Mouse (Mus musculus) liver, embryonic 11.5 days (tissue): Measurements from ENCODE around the gene Grik3. TPM values are rescaled to one million over a fixed set of nuclear protein-coding genes. Genes with fewer than 3 reads are reported as not detected.

ENCODE experiments used
- ATAC-seq: fragments of 200-750 bp; cut with Nextera tagmentation; replicated peaks from 2 replicates; pipeline ENCODE4 v1.8.0; 2017; ENCODE audit warnings: moderate number of reproducible peaks, mild to moderate bottlenecking, moderate TSS enrichment, moderate library complexity; ENCODE audit not compliant: low FRiP score
- DNase-seq: peaks from one replicate; pipeline ENCODE4 v3.0.0-alpha.2; 2017; ENCODE audit warnings: low spot score
- H3K27ac ChIP-seq: fragments of 300-500 bp; sonication (generic); 2 replicates; pipeline ENCODE4 v1.5.1; 2014; ENCODE audit warnings: mild to moderate bottlenecking, low read depth, low read length, control low read depth
- H3K27me3 ChIP-seq: fragments of 300-500 bp; sonication (generic); replicated peaks from 2 replicates; pipeline ENCODE4 v1.6.1; 2014; ENCODE audit warnings: low read length, mixed read lengths; ENCODE audit not compliant: control insufficient read depth, insufficient read depth
- H3K36me3 ChIP-seq: fragments of 300-500 bp; sonication (generic); 2 replicates; pipeline ENCODE4 v1.6.1; 2014; ENCODE audit warnings: mild to moderate bottlenecking, low read length, moderate library complexity, mixed read lengths; ENCODE audit not compliant: control insufficient read depth, insufficient read depth
- H3K4me1 ChIP-seq: fragments of 300-500 bp; sonication (generic); replicated peaks from 2 replicates; pipeline ENCODE4 v1.6.1; 2014; ENCODE audit warnings: low read length, mixed read lengths; ENCODE audit not compliant: control insufficient read depth, insufficient read depth
- H3K4me2 ChIP-seq: fragments of 300-500 bp; sonication (generic); 2 replicates; pipeline ENCODE4 v1.6.1; 2014; ENCODE audit warnings: mild to moderate bottlenecking, control low read depth, moderate library complexity
- H3K4me3 ChIP-seq: fragments of 300-500 bp; sonication (generic); 2 replicates; pipeline ENCODE4 v1.5.1; 2014; ENCODE audit warnings: low read depth, low read length, control low read depth
- H3K9ac ChIP-seq: fragments of 300-500 bp; sonication (generic); 2 replicates; pipeline ENCODE4 v1.6.1; 2014; ENCODE audit warnings: low read depth, low read length, control low read depth
- H3K9me3 ChIP-seq: fragments of 300-500 bp; sonication (generic); 2 replicates; pipeline ENCODE4 v1.6.1; 2016; ENCODE audit warnings: low read length, inconsistent platforms, mixed read lengths; ENCODE audit not compliant: control insufficient read depth
- WGBS: fragments of 180-500 bp; shearing (Covaris S2); extraction: QIAGEN DNeasy Blood & Tissue Kit; methylation state at CpG from one replicate; pipeline ENCODE4 v1.1.7; 2014; 5-methylcytosine and 5-hydroxymethylcytosine counted together
- polyA plus RNA-seq: library from polyadenylated mRNA; unstranded; fragments of >200 nt; fragmentation: Nextera tagmentation; extraction: Ambion mirVana; gene quantifications from 2 replicates; pipeline ENCODE4 v1.2.1, GENCODE M21; 2014

The Grik3 gene
- polyA plus RNA-seq, 1 experiment from 2014 or later: 0.01 TPM

DNA sequence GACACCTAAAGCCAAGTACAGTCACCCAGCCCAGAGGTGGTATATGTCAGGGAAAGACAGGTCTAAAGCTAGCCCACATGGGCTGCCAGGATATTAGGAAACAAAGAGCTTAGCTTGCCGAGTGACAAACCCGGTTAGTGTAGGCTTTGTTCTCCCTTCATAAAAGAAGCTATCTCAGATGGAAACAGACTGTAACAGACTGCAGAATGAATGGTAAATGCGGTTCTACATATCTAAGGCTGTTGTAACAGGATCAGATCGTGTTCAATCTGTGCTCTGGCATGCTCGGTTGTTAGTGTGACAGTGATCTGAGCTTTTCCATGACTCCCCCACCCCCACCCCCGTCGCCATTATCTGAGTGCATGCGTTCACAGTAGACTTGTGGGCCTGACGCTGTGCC is 92.8 kb downstream of the Grik3 start:
- Histone ChIP-seq H3K4me1 (no peaks in the 10 kb centered on the region), H3K27ac (no peak overlapping the region), H3K9ac (no peak overlapping the region), H3K36me3 (no peaks in the 10 kb centered on the region), H3K4me2 (no peak overlapping the region), H3K9me3 (no peaks in the 10 kb centered on the region), H3K4me3 (no peak overlapping the region), H3K27me3 (0 out of 2 replicates have a peak, but pooled peaks cover 2% of the 10 kb centered on the region)
- no peak for ATAC-seq
- WGBS: 78% methylated on average over 9 of the region's 9 CpGs
- DNase-seq: no peak

DNA sequence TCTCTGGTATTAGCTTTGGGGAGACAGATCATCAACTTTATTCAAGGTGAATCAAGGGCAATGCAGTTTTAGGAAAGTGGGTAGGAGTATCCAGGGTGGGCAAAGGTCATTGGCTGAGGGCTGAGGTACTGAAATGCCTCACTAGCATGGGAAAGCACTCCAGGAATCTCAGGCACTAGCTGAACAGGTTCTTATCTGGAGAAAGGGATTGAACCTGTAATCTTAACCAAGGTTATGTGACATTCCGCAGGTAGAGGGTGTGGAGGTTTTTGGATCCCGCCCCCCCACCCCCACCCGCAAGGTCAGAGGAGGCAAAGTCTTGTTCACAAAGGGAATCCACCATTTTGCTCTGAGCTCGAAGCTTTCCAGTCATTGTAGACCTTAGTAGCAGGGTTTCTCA is 93.4 kb downstream of the Grik3 start:
- Histone ChIP-seq H3K27me3 (0 out of 2 replicates have a peak, but pooled peaks cover 2% of the 10 kb centered on the region), H3K4me2 (no peak overlapping the region), H3K27ac (no peak overlapping the region), H3K9me3 (no peaks in the 10 kb centered on the region), H3K4me3 (no peak overlapping the region), H3K4me1 (no peaks in the 10 kb centered on the region), H3K9ac (no peak overlapping the region), H3K36me3 (no peaks in the 10 kb centered on the region)
- no peak for ATAC-seq
- WGBS: 66% methylated on average over 4 of the region's 4 CpGs
- DNase-seq: no peak

DNA sequence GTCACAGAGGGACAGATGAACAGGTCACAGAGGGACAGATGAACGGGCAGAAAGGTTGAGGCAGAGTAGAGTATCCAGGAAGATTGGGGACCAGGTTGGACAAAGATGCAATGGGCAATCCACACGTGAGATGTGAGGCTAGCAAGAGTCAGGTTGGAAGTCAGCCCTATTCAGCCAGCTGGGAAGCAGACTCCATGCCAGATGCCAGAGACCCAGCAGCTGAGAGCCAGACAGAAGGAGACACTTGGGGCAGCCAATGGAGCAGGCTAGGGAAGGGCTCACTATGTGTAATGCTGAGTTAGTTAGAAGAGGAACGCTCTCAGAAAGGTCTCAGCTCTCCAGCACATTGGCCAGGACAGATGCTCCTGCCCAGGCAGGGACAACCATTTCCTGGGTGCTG is 94.2 kb downstream of the Grik3 start:
- H3K4me1 ChIP-seq: no peaks in the 10 kb centered on the region
- no peak overlapping the region for H3K4me2 ChIP-seq
- no peak overlapping the region for H3K27ac ChIP-seq
- H3K9ac ChIP-seq: no peak overlapping the region
- 72% methylated on average over 3 of the region's 3 CpGs for WGBS
- peaks cover 2% of the 10 kb centered on the region; the same call in 1 of the 2 replicates for H3K27me3 ChIP-seq
- no peaks in the 10 kb centered on the region for H3K9me3 ChIP-seq
- DNase-seq: no peak
- H3K4me3 ChIP-seq: no peak overlapping the region
- no peaks in the 10 kb centered on the region for H3K36me3 ChIP-seq
- ATAC-seq: no peak

DNA sequence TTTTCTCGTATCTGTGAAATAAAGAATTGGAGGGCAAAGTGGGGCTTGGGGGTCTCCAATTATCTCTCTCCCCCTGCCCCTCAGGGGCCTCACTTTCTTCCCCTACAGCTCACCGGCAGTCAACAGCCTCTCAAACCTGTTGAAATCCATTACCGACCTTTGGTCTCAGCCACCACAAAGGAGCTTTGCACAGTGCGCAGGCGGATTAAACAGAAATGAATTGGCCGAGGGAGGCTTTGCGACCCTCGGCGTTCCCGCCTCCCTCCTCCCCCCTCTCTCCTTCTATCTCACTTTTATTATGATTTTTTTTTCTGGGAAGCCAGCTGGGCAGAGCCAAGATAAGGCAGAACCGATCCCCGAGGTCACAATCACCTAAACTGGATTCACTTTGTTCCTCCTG is 97.1 kb downstream of the Grik3 start:
- H3K4me3 ChIP-seq: no peak overlapping the region
- H3K27me3 ChIP-seq: peaks cover 2% of the 10 kb centered on the region; the same call in 1 of the 2 replicates
- WGBS: 24% methylated on average over 12 of the region's 12 CpGs
- H3K4me1 ChIP-seq: no peaks in the 10 kb centered on the region; the same call in 1 of the 2 replicates
- H3K36me3 ChIP-seq: no peaks in the 10 kb centered on the region
- H3K27ac ChIP-seq: no peak overlapping the region
- H3K4me2 ChIP-seq: peak overlapping the region; percentile 36; the same call in 1 of the 2 replicates
- ATAC-seq: no peak
- no peak overlapping the region for H3K9ac ChIP-seq
- no peak for DNase-seq
- no peaks in the 10 kb centered on the region for H3K9me3 ChIP-seq

DNA sequence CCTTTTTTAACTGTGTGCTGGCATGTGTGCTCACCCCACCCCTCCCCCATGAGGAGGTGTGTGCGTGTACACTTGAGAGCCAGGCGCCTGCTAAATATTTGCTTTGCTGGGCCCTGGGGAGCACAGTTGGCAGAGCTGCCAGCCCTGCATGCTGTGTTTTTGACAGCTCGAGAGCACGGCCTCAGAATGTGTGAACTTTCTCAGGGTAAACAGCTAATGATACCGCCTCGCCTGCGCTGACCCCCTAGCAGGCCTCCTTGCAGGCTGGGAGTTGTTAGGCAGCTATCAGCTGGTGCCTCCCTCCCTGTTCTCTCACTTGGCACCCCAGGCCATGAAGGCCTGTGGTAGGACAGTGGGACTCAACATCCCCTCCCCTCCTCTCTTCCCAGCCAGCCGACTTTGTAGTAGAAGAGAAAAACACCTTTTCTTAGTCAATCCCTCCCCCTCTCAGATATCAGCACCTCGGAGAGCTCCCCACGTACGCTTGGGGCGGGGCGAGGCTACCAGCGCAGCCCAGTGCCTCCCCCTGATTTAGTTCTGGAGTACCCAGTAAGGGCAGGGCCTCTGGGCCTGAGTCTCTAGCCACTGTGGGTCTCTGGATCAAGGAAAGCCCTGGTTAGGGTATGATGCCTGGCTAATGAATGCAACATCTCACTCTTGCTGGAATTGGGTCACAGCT is 99.9 kb downstream of the Grik3 start:
- H3K36me3 ChIP-seq: no peaks in the 10 kb centered on the region

DNA sequence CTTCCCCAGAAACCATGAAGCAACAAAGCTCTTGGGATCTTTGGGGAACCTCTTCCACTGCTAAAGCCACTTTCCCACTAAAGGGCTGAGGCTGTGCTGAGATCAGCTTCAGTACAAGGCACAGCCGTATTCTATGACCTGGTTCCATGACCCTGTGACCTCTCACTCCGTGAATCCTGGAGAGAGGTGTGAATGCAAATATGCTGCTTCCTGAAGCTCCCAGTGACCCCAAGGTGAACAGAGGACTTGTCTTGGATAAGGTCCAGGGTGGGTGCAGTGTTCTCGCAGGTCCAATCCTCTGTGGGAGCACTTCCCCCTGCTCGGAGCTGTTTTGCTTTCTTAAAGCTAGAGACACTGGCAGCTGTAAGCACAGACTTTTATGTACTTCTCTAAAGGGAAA is 102.2 kb downstream of the Grik3 start:
- DNase-seq (no peak), ATAC-seq (no peak)
- Histone ChIP-seq H3K9ac (no peak overlapping the region), H3K27me3 (peaks cover 2% of the 10 kb centered on the region; the same call in 1 of the 2 replicates), H3K9me3 (no peaks in the 10 kb centered on the region), H3K36me3 (no peaks in the 10 kb centered on the region), H3K4me3 (no peak overlapping the region), H3K4me2 (no peak overlapping the region), H3K4me1 (no peaks in the 10 kb centered on the region; the same call in 1 of the 2 replicates), H3K27ac (no peak overlapping the region)
- WGBS: 36% methylated on average over 4 of the region's 4 CpGs

More for the DNA sequence above, 99.9 kb downstream of the Grik3 start:
- Histone ChIP-seq H3K4me2 (no peak overlapping the region), H3K27me3 (peaks cover 2% of the 10 kb centered on the region; the same call in 1 of the 2 replicates), H3K4me1 (no peaks in the 10 kb centered on the region; the same call in 1 of the 2 replicates), H3K4me3 (no peak overlapping the region), H3K9ac (no peak overlapping the region), H3K9me3 (no peaks in the 10 kb centered on the region), H3K27ac (no peak overlapping the region)
- 6% methylated on average over 14 of the region's 14 CpGs for WGBS
- DNase-seq: peak; percentile 63
- no peak for ATAC-seq

DNA sequence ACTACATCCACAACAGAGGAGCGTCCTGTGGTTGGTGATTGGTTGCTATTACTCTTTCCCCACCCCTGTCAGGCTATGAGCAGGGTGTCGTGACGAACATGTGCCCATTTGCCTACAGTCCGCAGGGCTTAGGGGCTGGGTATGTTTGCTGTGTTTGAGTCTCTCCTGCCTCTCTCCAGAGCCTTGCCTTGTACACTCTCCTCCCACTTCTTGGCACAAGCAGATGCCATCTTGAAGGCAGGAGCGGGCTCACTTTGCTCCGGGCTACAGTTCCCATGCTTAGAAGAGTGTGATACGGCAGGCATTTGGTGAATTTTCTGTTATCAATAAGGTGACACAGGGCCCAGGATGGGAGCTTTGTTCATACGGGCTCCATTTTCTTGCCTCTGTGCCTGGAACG is 104.5 kb downstream of the Grik3 start:
- 75% methylated on average over 9 of the region's 9 CpGs for WGBS
- no peak overlapping the region for H3K27ac ChIP-seq
- H3K4me2 ChIP-seq: no peak overlapping the region
- H3K4me1 ChIP-seq: no peaks in the 10 kb centered on the region; the same call in 1 of the 2 replicates
- no peak overlapping the region for H3K4me3 ChIP-seq
- no peaks in the 10 kb centered on the region for H3K27me3 ChIP-seq
- H3K9ac ChIP-seq: no peak overlapping the region
- ATAC-seq (no peak), DNase-seq (no peak)
- no peaks in the 10 kb centered on the region for H3K36me3 ChIP-seq
- no peaks in the 10 kb centered on the region for H3K9me3 ChIP-seq

DNA sequence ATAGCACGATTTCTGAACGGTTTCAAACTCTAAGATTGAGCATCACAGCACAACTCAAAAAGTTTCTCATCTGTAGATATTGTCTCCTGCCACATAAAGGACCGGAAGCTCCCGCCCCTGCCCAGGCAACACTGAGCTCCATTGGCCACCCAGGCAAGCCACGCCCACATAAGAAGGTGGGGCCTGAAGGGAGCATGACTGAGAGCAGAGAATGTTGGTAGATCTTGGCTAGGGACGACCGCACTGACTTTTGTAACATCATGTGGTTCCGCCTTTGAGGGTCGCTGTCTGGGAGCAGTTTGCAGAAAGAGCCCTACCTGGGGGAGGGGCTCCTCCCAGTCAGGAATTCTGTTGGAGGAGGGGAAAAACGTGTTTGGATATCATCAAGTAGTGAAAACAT is 108.2 kb downstream of the Grik3 start:
- DNase-seq: no peak

DNA sequence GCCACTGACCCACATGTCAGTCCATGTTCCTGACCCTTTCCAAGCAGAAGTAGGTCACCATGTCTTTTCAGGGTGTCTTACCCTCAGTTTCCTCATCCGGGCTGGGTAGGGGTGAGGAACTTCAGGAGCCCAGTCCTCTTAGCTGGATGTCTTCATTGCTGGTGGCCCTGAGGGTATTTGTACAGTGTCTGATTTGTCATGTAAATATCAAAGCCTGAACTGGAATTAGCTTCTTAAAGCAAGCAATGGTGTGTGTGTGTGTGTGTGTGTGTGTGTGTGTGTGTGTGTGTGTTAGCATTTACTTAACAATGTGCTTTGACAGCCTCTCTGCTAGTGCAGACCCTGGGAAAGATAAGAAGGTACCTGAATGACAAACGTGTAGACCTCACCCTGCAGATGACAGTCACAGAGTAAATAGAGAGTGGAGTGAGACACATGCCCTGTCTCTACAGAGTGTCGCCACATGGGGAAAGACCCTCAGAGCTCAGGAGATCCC is 109.1 kb downstream of the Grik3 start:
- no peaks in the 10 kb centered on the region for H3K9me3 ChIP-seq
- H3K27me3 ChIP-seq: no peaks in the 10 kb centered on the region
- no peak for DNase-seq
- no peak for ATAC-seq
- WGBS: 53% methylated on average over 3 of the region's 3 CpGs
- H3K4me3 ChIP-seq: no peak overlapping the region
- no peak overlapping the region for H3K27ac ChIP-seq
- no peaks in the 10 kb centered on the region for H3K4me1 ChIP-seq
- H3K36me3 ChIP-seq: no peaks in the 10 kb centered on the region
- no peak overlapping the region for H3K4me2 ChIP-seq
- no peak overlapping the region for H3K9ac ChIP-seq

More for the DNA sequence above, 108.2 kb downstream of the Grik3 start:
- no peak overlapping the region for H3K4me2 ChIP-seq
- no peaks in the 10 kb centered on the region for H3K9me3 ChIP-seq
- no peak overlapping the region for H3K4me3 ChIP-seq
- no peak for ATAC-seq
- H3K27ac ChIP-seq: no peak overlapping the region
- no peaks in the 10 kb centered on the region for H3K27me3 ChIP-seq
- 26% methylated on average over 10 of the region's 10 CpGs for WGBS
- H3K4me1 ChIP-seq: no peaks in the 10 kb centered on the region
- H3K36me3 ChIP-seq: no peaks in the 10 kb centered on the region
- no peak overlapping the region for H3K9ac ChIP-seq
